In the genomic region with DNA sequence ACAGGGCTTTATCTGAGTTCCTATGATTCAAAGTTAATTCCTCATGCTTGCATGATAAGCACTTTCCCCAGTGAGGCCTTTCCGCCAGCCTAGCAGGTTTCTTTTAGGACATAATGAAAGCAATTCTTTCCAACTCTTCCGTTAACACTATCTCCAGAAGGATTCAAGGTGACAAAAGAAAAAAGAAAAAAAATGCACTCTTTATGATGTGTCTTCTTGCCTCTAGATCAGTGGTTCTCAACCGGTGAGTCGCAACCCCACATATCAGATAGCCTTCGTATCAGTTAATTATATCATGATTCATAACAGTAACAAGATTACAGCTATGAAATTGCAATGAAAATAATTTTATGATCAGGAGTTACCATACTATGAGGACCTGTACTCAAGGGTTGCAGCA, we compare ENCODE assay signal across 28 mouse cellular contexts. TPM values are rescaled to one million over a fixed set of nuclear protein-coding genes. Genes with fewer than 3 reads are reported as not detected.
DNase-seq lines count a peak whose midpoint lies in the region; ATAC-seq and TF ChIP-seq lines count a peak whose summit lies in the region.
"Had no signal": no experiment of that assay in that cellular context is flagged by ENCODE, and none has a peak within 500 bp of the region (broad histone marks: within the 10 kb centered on the region; RNA-seq: fewer than 3 reads in every experiment).

No protein-coding gene starts in this region.

- no peaks in the 10 kb centered on the region for H3K9me3 ChIP-seq in liver, postnatal 0 days (ENCODE audit: low read length)
- H3K9me3 ChIP-seq in liver, embryonic 12.5 days (replicated peaks) = 0 out of 2 replicates have a peak, but pooled peaks cover 3% of the 10 kb centered on the region
- H3K9me3 ChIP-seq: forebrain, embryonic 12.5 days; hindbrain, embryonic 12.5 days; liver, embryonic 15.5 days; lung, embryonic 15.5 days; neural tube, embryonic 15.5 days had no signal

- H3K9ac ChIP-seq in liver, postnatal 0 days (replicated peaks) = no peak overlapping the region
- no peak overlapping the region for H3K9ac ChIP-seq in liver, embryonic 12.5 days
- H3K9ac ChIP-seq: forebrain, embryonic 12.5 days; forebrain, postnatal 0 days; hindbrain, embryonic 12.5 days; liver, embryonic 15.5 days; lung, embryonic 15.5 days; neural tube, embryonic 15.5 days had no signal

- no peak for TF ChIP-seq EP300 in liver, postnatal 0 days (IDR thresholded peaks at IDR 0.05; ENCODE audit: low read depth)

- peak overlapping the region; percentile 50; the same call in 1 of the 2 replicates for H3K27ac ChIP-seq in liver, postnatal 0 days (ENCODE audit: low read depth)
- no peak overlapping the region for H3K27ac ChIP-seq in liver, embryonic 12.5 days
- H3K27ac ChIP-seq: forebrain, embryonic 12.5 days; hindbrain, embryonic 12.5 days; hindbrain, postnatal 0 days; layer of hippocampus, adult 2 months; liver, embryonic 15.5 days; lung, embryonic 15.5 days; neural tube, embryonic 15.5 days had no signal

- 68% methylated on average over 5 of the region's 5 CpGs for WGBS in liver, postnatal 0 days (ENCODE audit: insufficient replicate concordance)
- WGBS in liver, embryonic 12.5 days (ENCODE audit: insufficient replicate concordance) = 64% methylated on average over 5 of the region's 5 CpGs

- TF ChIP-seq CTCF in liver, postnatal 0 days (IDR thresholded peaks at IDR 0.05; ENCODE audit: low read depth) = no peak

- no peak for ATAC-seq in liver, postnatal 0 days
- no peak for ATAC-seq in liver, embryonic 12.5 days
- ATAC-seq: forebrain, postnatal 0 days; hindbrain, postnatal 0 days; Patski had no signal

- H3K4me2 ChIP-seq in liver, postnatal 0 days (ENCODE audit: low read depth, low read length) = no peak overlapping the region
- no peak overlapping the region for H3K4me2 ChIP-seq in liver, embryonic 12.5 days
- H3K4me2 ChIP-seq: forebrain, embryonic 12.5 days; hindbrain, embryonic 12.5 days; liver, embryonic 15.5 days; lung, embryonic 15.5 days; neural tube, embryonic 15.5 days had no signal

- H3K4me1 ChIP-seq in liver, postnatal 0 days (ENCODE audit: insufficient read depth) = no peaks in the 10 kb centered on the region; the same call in 1 of the 2 replicates
- H3K4me1 ChIP-seq in liver, embryonic 12.5 days = peaks cover 31% of the 10 kb centered on the region

- no peaks in the 10 kb centered on the region for H3K27me3 ChIP-seq in liver, postnatal 0 days (ENCODE audit: insufficient read depth, low read length)
- H3K27me3 ChIP-seq in liver, embryonic 12.5 days (replicated peaks) = no peaks in the 10 kb centered on the region
- H3K27me3 ChIP-seq: forebrain, embryonic 12.5 days; hindbrain, embryonic 12.5 days; liver, embryonic 15.5 days; lung, embryonic 15.5 days; neural tube, embryonic 15.5 days; Patski had no signal

- no peaks in the 10 kb centered on the region for H3K36me3 ChIP-seq in liver, postnatal 0 days (replicated peaks; ENCODE audit: insufficient read depth, low read length)
- no peaks in the 10 kb centered on the region for H3K36me3 ChIP-seq in liver, embryonic 12.5 days
- H3K36me3 ChIP-seq: forebrain, embryonic 12.5 days; hindbrain, embryonic 12.5 days; liver, embryonic 15.5 days; lung, embryonic 15.5 days; neural tube, embryonic 15.5 days had no signal

- no peak for DNase-seq in liver, postnatal 0 days
- peak; percentile 34 for DNase-seq in CD4-positive helper T cell, adult 2 months (ENCODE audit: low read depth, low spot score)
- DNase-seq in induced T-regulatory cell, adult 2 months (ENCODE audit: low read depth) = peak; percentile 50
- DNase-seq in embryo, embryonic 10.5 days (ENCODE audit: low spot score) = no peak
- DNase-seq in thymus, postnatal 10 days (ENCODE audit: low spot score in 2 of 2) = no peak
- DNase-seq in retina, embryonic 14.5 days (ENCODE audit: low spot score) = no peak
- DNase-seq: B cell, adult 2 months; cerebellum, adult 11-12 months; cerebellum, adult 9-11 months; forebrain, postnatal 0 days; heart, postnatal 36 days; kidney, adult 18-20 months; left cerebral cortex, postnatal 4 days; lung, postnatal 36 days; midbrain, embryonic 14.5 days; right cerebral cortex, postnatal 25 days; spleen, adult 18-20 months; thymus, adult 2 months; thymus, postnatal 4 days had no signal

- no peak overlapping the region for H3K4me3 ChIP-seq in liver, postnatal 0 days (ENCODE audit: low read depth, low read length)
- H3K4me3 ChIP-seq in liver, embryonic 12.5 days = no peak overlapping the region
- H3K4me3 ChIP-seq: forebrain, embryonic 12.5 days; hindbrain, embryonic 12.5 days; layer of hippocampus, adult 2 months; liver, embryonic 15.5 days; lung, embryonic 15.5 days; neural tube, embryonic 15.5 days had no signal

RNA-seq across cellular contexts. Expression of gene Fyb, which starts 45.3 kb away (rescaled TPM):
- polyA plus RNA-seq in liver, postnatal 0 days (2015; fragmentation: Nextera tagmentation; extraction: Ambion mirVana) = 28.0 and 29.7 TPM in 2 replicates
- 32.2 and 36.7 TPM in 2 replicates for polyA plus RNA-seq in liver, embryonic 12.5 days (2016; fragmentation: Nextera tagmentation; extraction: Ambion mirVana)

Comparison
In these comparisons a context has a peak if more than half of its experiments do, and no peak if none do; other contexts are left out.
1. DNase-seq: peak in CD4-positive helper T cell, adult 2 months (single experiment) and induced T-regulatory cell, adult 2 months (single experiment); none in liver, postnatal 0 days (single experiment), embryo, embryonic 10.5 days (single experiment), thymus, postnatal 10 days (0 of 2) and retina, embryonic 14.5 days (single experiment).